Mouse (Mus musculus) retina, postnatal 1 day (tissue): Measurements from ENCODE around the gene Krt7.

Experiments used
- DNase-seq: peaks from one replicate; pipeline ENCODE4 v3.0.0-alpha.2; 2012

Gene Krt7

DNA sequence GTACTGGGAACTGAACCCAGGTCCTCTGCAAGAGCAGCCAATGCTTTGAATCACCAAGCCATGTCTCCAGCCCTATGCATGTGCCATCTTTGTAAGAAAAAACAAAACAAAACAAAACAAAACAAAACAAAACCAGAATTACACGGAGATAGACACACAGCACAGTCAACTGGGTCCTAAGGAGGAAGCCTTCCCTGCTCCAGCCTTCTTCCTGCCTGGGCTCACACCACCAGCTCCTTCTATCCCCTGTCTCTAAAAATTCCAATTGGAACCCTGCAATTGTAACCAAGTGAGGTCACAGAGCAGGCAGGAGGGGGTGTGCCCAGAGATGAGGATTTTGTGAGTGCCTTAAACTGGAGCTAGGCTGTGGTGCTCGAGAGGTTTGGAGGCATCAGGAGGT, 36.6 kb downstream of the Krt7 start, which contains the start of gene Krt88:
Krt88 (plus strand) TSS at position 301 of the 400 bp plus-strand sequence.
- DNase-seq, result no peak

DNA sequence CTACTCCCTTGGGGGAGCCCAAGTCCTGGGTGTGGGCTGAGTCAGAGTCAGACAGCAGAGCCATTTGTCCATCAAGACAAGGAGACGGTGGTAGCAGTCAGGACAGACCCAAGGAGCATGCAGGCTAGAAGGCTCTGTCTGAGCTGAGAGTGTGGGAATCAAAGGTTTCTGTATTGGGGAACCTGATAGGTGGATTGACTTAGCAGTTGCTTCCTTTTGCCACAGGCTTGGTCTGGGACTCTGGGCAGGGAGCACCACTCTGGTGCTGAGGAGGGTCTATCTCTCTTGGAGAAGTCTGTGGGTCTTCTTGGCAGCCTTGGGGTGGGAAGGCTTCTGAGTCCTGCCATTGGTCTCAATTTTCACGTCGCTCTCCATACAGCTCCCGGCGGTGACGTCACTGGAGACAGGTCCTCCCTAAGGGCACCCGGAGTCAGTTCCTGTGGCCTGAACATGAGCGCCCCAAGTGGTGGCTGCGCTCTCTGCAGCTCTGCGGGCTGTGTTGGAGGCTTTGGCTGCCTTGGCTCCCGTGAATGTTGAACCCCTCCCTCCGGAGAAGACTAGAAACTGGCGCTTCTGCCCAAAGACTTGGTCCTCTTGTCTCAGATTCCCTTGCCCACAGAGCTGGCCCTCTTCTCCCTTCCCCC, 42.4 kb downstream of the Krt7 start:
- DNase-seq, result peak; percentile 83

GRCm38 (mm10) chr15:101454774-101455173, 43.9 kb downstream of the Krt7 start:
- DNase-seq, result no peak

DNA sequence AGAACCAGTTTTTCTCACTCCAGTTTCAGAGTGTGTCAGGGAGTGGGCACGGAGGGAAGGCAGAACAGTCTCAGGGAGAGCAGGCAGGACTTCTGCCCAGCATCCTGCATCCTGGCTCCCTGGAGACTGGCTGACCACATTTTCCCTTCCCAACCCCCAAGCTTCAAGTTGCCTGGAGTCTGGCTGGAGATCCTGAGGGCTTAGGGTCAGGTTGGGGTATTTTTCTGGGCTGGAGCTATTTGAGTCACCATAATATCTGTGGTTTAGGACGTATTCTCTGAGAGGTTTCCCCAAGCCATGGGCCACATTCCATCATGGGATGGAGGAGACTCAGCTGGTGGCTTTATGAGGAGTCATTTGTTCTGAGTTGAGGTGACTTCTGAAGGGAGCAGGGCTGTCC, 44.4 kb downstream of the Krt7 start:
- DNase-seq, result no peak

GRCm38 (mm10) chr15:101455891-101456290, 45.0 kb downstream of the Krt7 start:
- no peak for DNase-seq

GRCm38 (mm10) chr15:101458361-101458930, 47.6 kb downstream of the Krt7 start:
- peak; percentile 69 for DNase-seq

GRCm38 (mm10) chr15:101459283-101459682, 48.4 kb downstream of the Krt7 start:
- DNase-seq, result no peak

- no peak for DNase-seq
Observed at GRCm38 (mm10) chr15:101463651-101464050, 52.8 kb downstream of the Krt7 start, which contains the start of gene Krt81. Gene Krt81 (minus strand): TSS chr15:101463751.

DNA sequence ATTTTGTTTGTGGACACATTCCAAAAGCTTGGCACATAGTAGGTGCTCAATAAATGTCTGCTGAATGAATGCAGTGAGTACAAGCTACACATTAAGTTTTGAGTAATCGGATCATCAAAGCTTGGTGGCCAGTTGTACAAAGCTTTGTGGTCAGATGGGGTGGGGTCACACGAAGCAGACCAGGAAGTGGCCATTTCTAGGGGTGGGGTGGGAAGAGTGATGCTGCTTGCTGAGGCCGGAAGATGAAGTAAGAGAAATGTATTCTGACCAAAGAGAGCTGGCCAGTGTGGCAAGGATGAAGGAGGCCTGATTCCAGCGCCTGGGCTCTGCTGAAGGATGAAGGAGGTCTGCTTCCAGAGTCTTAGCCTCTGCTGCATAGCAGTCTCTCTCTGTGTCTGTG, 58.2 kb downstream of the Krt7 start:
- no peak for DNase-seq

DNA sequence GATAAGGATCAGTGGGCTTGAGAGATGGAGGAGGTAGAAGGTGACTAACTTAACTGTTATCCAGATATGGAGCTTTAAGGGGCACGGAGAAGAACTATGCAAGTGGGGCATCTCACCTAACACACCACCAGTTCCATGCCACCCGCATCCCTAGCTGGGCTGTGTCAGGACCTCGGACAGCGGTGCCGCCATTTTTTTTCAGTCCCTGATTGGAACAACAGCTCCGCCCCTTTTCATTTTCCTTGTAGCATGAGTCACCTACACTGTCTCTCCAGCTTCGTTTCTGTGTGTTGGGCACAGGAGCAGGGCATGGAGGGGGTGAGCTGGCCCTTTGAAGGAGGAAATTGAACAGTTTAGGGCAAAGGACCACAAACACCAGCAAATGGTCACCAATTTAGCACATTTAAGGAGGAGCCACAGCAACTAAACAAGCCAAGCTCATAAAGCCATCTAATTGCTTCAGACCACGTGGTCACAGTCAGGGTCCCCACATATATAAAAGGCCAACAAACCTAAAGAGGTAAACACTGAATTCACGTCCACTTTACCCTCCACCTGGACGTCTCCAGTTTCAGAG, 62.2 kb downstream of the Krt7 start, which contains the start of gene Krt86:
Krt86 (plus strand) TSS at position 527 of the 577 bp plus-strand sequence.
- peak; percentile 57 for DNase-seq

DNA sequence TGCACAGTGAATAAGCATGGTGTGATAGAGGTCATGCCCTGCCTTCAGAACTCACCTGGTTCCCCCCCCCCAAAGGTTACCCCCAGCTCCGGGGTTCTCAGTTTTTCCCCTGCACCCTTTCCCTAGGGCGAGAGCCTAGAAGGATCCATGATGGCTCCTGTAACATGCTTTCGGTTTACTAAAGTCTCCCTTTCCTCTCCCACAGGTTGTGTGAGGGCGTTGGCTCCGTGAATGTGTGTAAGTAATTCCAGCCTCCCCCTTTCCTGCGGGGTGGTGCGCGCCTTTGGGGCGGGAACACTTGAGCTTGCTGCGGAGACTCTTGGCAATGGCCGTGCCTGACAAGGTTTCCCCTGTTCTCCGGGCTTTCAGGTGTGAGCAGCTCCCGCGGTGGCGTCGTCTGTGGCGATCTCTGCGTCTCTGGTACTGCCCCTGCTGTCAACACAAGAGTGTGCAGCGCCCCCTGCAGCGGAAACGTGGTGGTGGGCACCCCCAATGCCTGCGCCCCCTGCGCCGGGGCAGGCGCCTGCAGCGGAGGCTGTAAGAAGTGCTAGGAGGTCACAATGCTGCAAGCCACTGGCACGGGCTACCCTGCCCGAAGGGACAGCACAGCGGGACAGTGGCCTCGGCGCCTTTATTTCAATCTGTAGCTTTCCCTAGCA, 68.3 kb downstream of the Krt7 start:
- peak; percentile 77 for DNase-seq

DNA sequence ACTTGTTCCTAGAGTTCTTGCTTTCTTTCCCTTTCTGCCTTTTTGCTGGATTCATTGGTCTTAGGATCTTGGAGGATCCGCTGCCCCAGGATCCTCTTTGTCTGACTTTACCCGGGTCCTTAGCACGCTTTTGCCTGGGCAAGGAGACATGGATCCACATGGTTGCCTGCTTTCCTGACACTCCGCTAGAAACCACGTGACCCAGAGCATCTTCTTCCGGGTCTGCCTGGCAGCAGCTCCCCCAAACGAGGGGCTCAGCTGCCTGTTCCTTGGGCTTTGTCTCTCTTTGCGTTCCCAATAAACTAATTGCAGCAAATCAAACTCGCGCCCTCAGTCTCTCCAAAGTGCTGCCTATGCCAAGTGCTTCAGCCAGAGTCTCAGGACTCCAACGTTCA, 68.8 kb downstream of the Krt7 start:
- DNase-seq, result peak; percentile 57
